ENCODE assay signal across 9 mouse cellular contexts in the genomic region with DNA sequence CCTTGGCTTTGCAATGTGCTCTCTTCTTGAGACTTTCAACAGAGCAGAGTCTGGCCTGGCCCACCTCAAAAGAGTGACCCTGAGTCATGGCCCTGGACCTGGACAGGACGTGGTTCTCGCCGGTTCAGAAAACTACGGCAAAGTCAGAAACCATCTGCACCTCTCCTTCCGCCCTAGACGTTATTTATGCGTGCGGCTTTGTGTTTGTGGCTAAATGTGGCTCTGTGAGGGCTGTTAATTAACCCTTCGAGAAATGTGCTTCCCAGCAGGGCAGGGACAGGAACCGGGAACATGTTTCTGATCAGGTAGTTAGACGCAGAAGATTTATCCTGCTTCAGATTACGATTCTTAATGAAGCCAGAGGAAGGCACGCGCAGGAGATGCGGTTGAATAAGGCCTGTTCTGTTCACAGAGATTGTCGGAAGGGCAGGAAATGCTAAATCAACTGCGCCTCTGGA.
A peak's percentile ranks its signal among the peaks of the same experiment; 100 is the strongest.
DNase-seq lines count a peak whose midpoint lies in the region; ATAC-seq and TF ChIP-seq lines count a peak whose summit lies in the region.
"Had no signal": no experiment of that assay in that cellular context is flagged by ENCODE, and none has a peak within 500 bp of the region (broad histone marks: within the 10 kb centered on the region; RNA-seq: fewer than 3 reads in every experiment).

No protein-coding gene starts in this region.

- ATAC-seq in forebrain, embryonic 11.5 days (replicated peaks; ENCODE audit: low FRiP score): no peak; the same call in 1 of the 2 replicates
- ATAC-seq in forebrain, postnatal 0 days: no peak
- no peak for ATAC-seq in heart, embryonic 16.5 days (replicated peaks; ENCODE audit: extremely low read depth, insufficient read depth, low FRiP score)
- no peak for ATAC-seq in liver, embryonic 12.5 days

- H3K36me3 ChIP-seq in forebrain, embryonic 11.5 days (ENCODE audit: control insufficient read depth, insufficient read depth, low read length): no peaks in the 10 kb centered on the region
- H3K36me3 ChIP-seq in forebrain, postnatal 0 days (ENCODE audit: insufficient read depth): no peaks in the 10 kb centered on the region
- H3K36me3 ChIP-seq in heart, embryonic 16.5 days (ENCODE audit: control insufficient read depth, insufficient read depth): no peaks in the 10 kb centered on the region
- no peaks in the 10 kb centered on the region for H3K36me3 ChIP-seq in liver, embryonic 12.5 days

- no peak overlapping the region for H3K4me3 ChIP-seq in forebrain, embryonic 11.5 days (ENCODE audit: low read depth, low read length)
- H3K4me3 ChIP-seq in forebrain, postnatal 0 days (ENCODE audit: low read depth, low read length): no peak overlapping the region
- H3K4me3 ChIP-seq in brown adipose tissue, adult 24 weeks (ENCODE audit: insufficient read depth, low read depth, low read length): no peak overlapping the region
- no peak overlapping the region for H3K4me3 ChIP-seq in heart, embryonic 16.5 days (ENCODE audit: low read length)
- no peak overlapping the region for H3K4me3 ChIP-seq in liver, embryonic 12.5 days
- H3K4me3 ChIP-seq: erythroblast, embryonic 14.5 days had no signal

- 54% methylated on average over 17 of the region's 17 CpGs for WGBS in forebrain, embryonic 11.5 days
- 37% methylated on average over 17 of the region's 17 CpGs for WGBS in forebrain, postnatal 0 days
- WGBS in heart, embryonic 16.5 days: 59% methylated on average over 17 of the region's 17 CpGs
- 40% methylated on average over 17 of the region's 17 CpGs for WGBS in liver, embryonic 12.5 days (ENCODE audit: insufficient replicate concordance)

- intact Hi-C loops in left cerebral cortex, postnatal 25 days (cut with DNase I): no loop called here

- no peak for TF ChIP-seq CTCF in forebrain, postnatal 0 days (IDR thresholded peaks at IDR 0.05; ENCODE audit: low read depth)

- no peak for DNase-seq in forebrain, embryonic 11.5 days (ENCODE audit: low spot score)
- DNase-seq in forebrain, postnatal 0 days: no peak
- DNase-seq in left cerebral cortex, adult 11 months (ENCODE audit: low spot score): no peak
- DNase-seq in left cerebral cortex, postnatal 25 days (ENCODE audit: low spot score in 2 of 2): no peak
- DNase-seq in yolk sac, embryonic 10.5 days (ENCODE audit: low spot score): no peak

- peaks cover 10% of the 10 kb centered on the region for H3K4me1 ChIP-seq in forebrain, embryonic 11.5 days (replicated peaks; ENCODE audit: control insufficient read depth, insufficient read depth, low read length)
- H3K4me1 ChIP-seq in forebrain, postnatal 0 days (ENCODE audit: insufficient read depth): 0 out of 2 replicates have a peak, but pooled peaks cover 4% of the 10 kb centered on the region
- H3K4me1 ChIP-seq in brown adipose tissue, adult 24 weeks (ENCODE audit: control insufficient read depth, insufficient read depth, insufficient read length, low read length): peaks cover 67% of the 10 kb centered on the region
- H3K4me1 ChIP-seq in heart, embryonic 16.5 days (ENCODE audit: control insufficient read depth, insufficient read depth, low read length): peaks cover 33% of the 10 kb centered on the region
- peaks cover 51% of the 10 kb centered on the region for H3K4me1 ChIP-seq in liver, embryonic 12.5 days

- peak overlapping the region; percentile 29 for H3K9ac ChIP-seq in forebrain, embryonic 11.5 days (ENCODE audit: low read length)
- no peak overlapping the region for H3K9ac ChIP-seq in forebrain, postnatal 0 days
- H3K9ac ChIP-seq in heart, embryonic 16.5 days (ENCODE audit: low read length): no peak overlapping the region
- H3K9ac ChIP-seq in liver, embryonic 12.5 days: no peak overlapping the region

- 0 out of 2 replicates have a peak overlapping the region, but pooled peaks have one; percentile 8 for H3K4me2 ChIP-seq in forebrain, embryonic 11.5 days (ENCODE audit: low read depth, low read length, severe bottlenecking)
- no peak overlapping the region for H3K4me2 ChIP-seq in forebrain, postnatal 0 days (ENCODE audit: low read depth)
- no peak overlapping the region for H3K4me2 ChIP-seq in heart, embryonic 16.5 days (ENCODE audit: low read depth, low read length)
- no peak overlapping the region for H3K4me2 ChIP-seq in liver, embryonic 12.5 days

- H3K27me3 ChIP-seq in forebrain, embryonic 11.5 days (ENCODE audit: control insufficient read depth, insufficient read depth, low read length): no peaks in the 10 kb centered on the region
- no peaks in the 10 kb centered on the region for H3K27me3 ChIP-seq in forebrain, postnatal 0 days (ENCODE audit: insufficient read depth, low read length)
- no peaks in the 10 kb centered on the region for H3K27me3 ChIP-seq in heart, embryonic 16.5 days (ENCODE audit: control insufficient read depth, insufficient read depth, low read length)
- no peaks in the 10 kb centered on the region for H3K27me3 ChIP-seq in liver, embryonic 12.5 days (replicated peaks)

- H3K9me3 ChIP-seq in forebrain, embryonic 11.5 days (ENCODE audit: control insufficient read depth, low read length): no peaks in the 10 kb centered on the region
- H3K9me3 ChIP-seq in forebrain, postnatal 0 days (ENCODE audit: low read length): no peaks in the 10 kb centered on the region
- no peaks in the 10 kb centered on the region for H3K9me3 ChIP-seq in heart, embryonic 16.5 days (replicated peaks; ENCODE audit: control insufficient read depth, low read length)
- no peaks in the 10 kb centered on the region for H3K9me3 ChIP-seq in liver, embryonic 12.5 days (replicated peaks)

- H3K27ac ChIP-seq in forebrain, embryonic 11.5 days (ENCODE audit: low read depth, low read length): peak overlapping the region; percentile 57; the same call in 1 of the 2 replicates
- no peak overlapping the region; the same call in 1 of the 2 replicates for H3K27ac ChIP-seq in forebrain, postnatal 0 days (ENCODE audit: low read depth, low read length)
- H3K27ac ChIP-seq in brown adipose tissue, adult 24 weeks (replicated peaks; ENCODE audit: low read depth, low read length): peak overlapping the region; percentile 90
- H3K27ac ChIP-seq in heart, embryonic 16.5 days (ENCODE audit: low read length): peak overlapping the region; percentile 85
- H3K27ac ChIP-seq in liver, embryonic 12.5 days: peak overlapping the region; percentile 57
